Mouse (Mus musculus): ENCODE data around the gene Akap17b. TPM values are rescaled to one million over a fixed set of nuclear protein-coding genes. Genes with fewer than 3 reads are reported as not detected.
A peak's percentile ranks its signal among the peaks of the same experiment; 100 is the strongest.
"Not testable (repeated sequence)": the region's sequence is repeated elsewhere in the genome, so short reads cannot be mapped to it uniquely, and the experiment has no call there.

The Akap17b gene
- total RNA-seq (2014; fragmentation: Nextera tagmentation), result 1.6 and 2.6 TPM in 2 replicates
- total RNA-seq (2017), result 3.4 and 3.8 TPM in 2 replicates

- ATAC-seq (replicated peaks; ENCODE audit: poor library complexity, severe bottlenecking), result peak; percentile 99
Observed at GRCm38 (mm10) chrX:36644657-36645551, at the start of gene Akap17b. Gene Akap17b (minus strand): TSS chrX:36645395.

- ATAC-seq (replicated peaks; ENCODE audit: poor library complexity, severe bottlenecking), result peak; percentile 58
Observed at GRCm38 (mm10) chrX:36691365-36691764, 46.2 kb upstream of the Akap17b start.

GRCm38 (mm10) chrX:36689655-36690054, 44.5 kb upstream of the Akap17b start:
- ATAC-seq (replicated peaks; ENCODE audit: poor library complexity, severe bottlenecking), result peak; percentile 98

GRCm38 (mm10) chrX:36676836-36677235, 31.6 kb upstream of the Akap17b start:
- no peak for ATAC-seq (replicated peaks; ENCODE audit: poor library complexity, severe bottlenecking)

- ATAC-seq (replicated peaks; ENCODE audit: poor library complexity, severe bottlenecking), result peak; percentile 27; the same call in 1 of the 2 replicates
Observed at GRCm38 (mm10) chrX:36672708-36673107, 27.5 kb upstream of the Akap17b start.

- no peak for ATAC-seq (replicated peaks; ENCODE audit: poor library complexity, severe bottlenecking)
Observed at GRCm38 (mm10) chrX:36640046-36640445, 5.1 kb downstream of the Akap17b start.

- ATAC-seq (replicated peaks; ENCODE audit: poor library complexity, severe bottlenecking), result no peak
Observed at GRCm38 (mm10) chrX:36630771-36631170, 14.4 kb downstream of the Akap17b start.

GRCm38 (mm10) chrX:36628102-36628501, 17.1 kb downstream of the Akap17b start:
- no peak for ATAC-seq (replicated peaks; ENCODE audit: poor library complexity, severe bottlenecking)

- ATAC-seq (replicated peaks; ENCODE audit: poor library complexity, severe bottlenecking), result no peak
Observed at GRCm38 (mm10) chrX:36609117-36609516, 36.1 kb downstream of the Akap17b start.

GRCm38 (mm10) chrX:36604040-36604439, 41.2 kb downstream of the Akap17b start:
- ATAC-seq (replicated peaks; ENCODE audit: poor library complexity, severe bottlenecking), result peak; percentile 33; the same call in 1 of the 2 replicates

- ATAC-seq (replicated peaks; ENCODE audit: poor library complexity, severe bottlenecking), result no peak
Observed at GRCm38 (mm10) chrX:36602926-36603325, 42.3 kb downstream of the Akap17b start.

GRCm38 (mm10) chrX:36600066-36600465, 45.1 kb downstream of the Akap17b start:
- ATAC-seq (replicated peaks; ENCODE audit: poor library complexity, severe bottlenecking), result no peak

- ATAC-seq (replicated peaks; ENCODE audit: poor library complexity, severe bottlenecking), result no peak
Observed at GRCm38 (mm10) chrX:36599656-36600055, 45.5 kb downstream of the Akap17b start.

- ATAC-seq (replicated peaks; ENCODE audit: poor library complexity, severe bottlenecking), result no peak
Observed at GRCm38 (mm10) chrX:36598861-36599344, 46.3 kb downstream of the Akap17b start.

- ATAC-seq (replicated peaks; ENCODE audit: poor library complexity, severe bottlenecking), result no peak; the same call in 1 of the 2 replicates
Observed at GRCm38 (mm10) chrX:36598390-36598810, 46.8 kb downstream of the Akap17b start.

- peak; percentile 92 for ATAC-seq (replicated peaks; ENCODE audit: poor library complexity, severe bottlenecking)
Observed at GRCm38 (mm10) chrX:36597707-36598389, 47.3 kb downstream of the Akap17b start, which contains the start of gene Pgrmc1. Gene Pgrmc1 (plus strand): TSS chrX:36598206.

GRCm38 (mm10) chrX:36596483-36597120, 48.6 kb downstream of the Akap17b start:
- ATAC-seq (replicated peaks; ENCODE audit: poor library complexity, severe bottlenecking), result not testable (repeated sequence)

- ATAC-seq (replicated peaks; ENCODE audit: poor library complexity, severe bottlenecking), result no peak
Observed at GRCm38 (mm10) chrX:36595247-36595646, 49.9 kb downstream of the Akap17b start.

GRCm38 (mm10) chrX:36591539-36591938, 53.7 kb downstream of the Akap17b start:
- ATAC-seq (replicated peaks; ENCODE audit: poor library complexity, severe bottlenecking), result no peak

GRCm38 (mm10) chrX:36591120-36591519, 54.1 kb downstream of the Akap17b start:
- no peak for ATAC-seq (replicated peaks; ENCODE audit: poor library complexity, severe bottlenecking)

Data from granulocyte monocyte progenitor cell, adult 5-6 weeks (primary cell).